Mouse (Mus musculus) heart, embryonic 15.5 days (tissue): Measurements from ENCODE around the gene Zfp874b. TPM values are rescaled to one million over a fixed set of nuclear protein-coding genes. Genes with fewer than 3 reads are reported as not detected.
"Not testable (repeated sequence)": the region's sequence is repeated elsewhere in the genome, so short reads cannot be mapped to it uniquely, and the experiment has no call there.

Experiments
- ATAC-seq: fragments of 200-750 bp; cut with Nextera tagmentation; replicated peaks from 2 replicates; pipeline ENCODE4 v1.8.0; 2017; ENCODE audit warnings: low read depth, moderate TSS enrichment; ENCODE audit not compliant: insufficient number of reproducible peaks, insufficient read depth, low FRiP score
- H3K27ac ChIP-seq: fragments of 300-500 bp; sonication (generic); 2 replicates; pipeline ENCODE4 v1.5.1; 2015; ENCODE audit warnings: mild to moderate bottlenecking, inconsistent platforms
- H3K27me3 ChIP-seq: fragments of 300-500 bp; sonication (generic); 2 replicates; pipeline ENCODE4 v1.6.1; 2015; ENCODE audit warnings: inconsistent platforms
- H3K36me3 ChIP-seq: fragments of 300-500 bp; sonication (generic); 2 replicates; pipeline ENCODE4 v1.6.1; 2015; ENCODE audit warnings: mild to moderate bottlenecking, inconsistent platforms
- H3K4me1 ChIP-seq: fragments of 300-500 bp; sonication (generic); replicated peaks from 2 replicates; pipeline ENCODE4 v1.6.1; 2015; ENCODE audit warnings: inconsistent platforms
- H3K4me2 ChIP-seq: fragments of 300-500 bp; sonication (generic); 2 replicates; pipeline ENCODE4 v1.6.1; 2015; ENCODE audit warnings: inconsistent platforms, mild to moderate bottlenecking, moderate library complexity
- H3K4me3 ChIP-seq: fragments of 300-500 bp; sonication (generic); 2 replicates; pipeline ENCODE4 v1.5.1; 2015; ENCODE audit warnings: mild to moderate bottlenecking, inconsistent platforms
- H3K9ac ChIP-seq: fragments of 300-500 bp; sonication (generic); 2 replicates; pipeline ENCODE4 v1.6.1; 2015; ENCODE audit warnings: mild to moderate bottlenecking, inconsistent platforms
- H3K9me3 ChIP-seq: fragments of 300-500 bp; sonication (generic); replicated peaks from 2 replicates; pipeline ENCODE4 v1.6.1; 2016; ENCODE audit warnings: inconsistent platforms
- WGBS: fragments of 180-500 bp; shearing (Covaris S2); methylation state at CpG from one replicate; pipeline ENCODE4 v1.1.7; 2015; ENCODE audit warnings: mixed read lengths; 5-methylcytosine and 5-hydroxymethylcytosine counted together
- polyA plus RNA-seq: library from polyadenylated mRNA; unstranded; fragments of >200 nt; fragmentation: Nextera tagmentation; extraction: Ambion mirVana; gene quantifications from 2 replicates; pipeline ENCODE4 v1.2.1, GENCODE M21; 2015

Zfp874b gene
- 1.8 and 3.0 TPM in 2 replicates for polyA plus RNA-seq

DNA sequence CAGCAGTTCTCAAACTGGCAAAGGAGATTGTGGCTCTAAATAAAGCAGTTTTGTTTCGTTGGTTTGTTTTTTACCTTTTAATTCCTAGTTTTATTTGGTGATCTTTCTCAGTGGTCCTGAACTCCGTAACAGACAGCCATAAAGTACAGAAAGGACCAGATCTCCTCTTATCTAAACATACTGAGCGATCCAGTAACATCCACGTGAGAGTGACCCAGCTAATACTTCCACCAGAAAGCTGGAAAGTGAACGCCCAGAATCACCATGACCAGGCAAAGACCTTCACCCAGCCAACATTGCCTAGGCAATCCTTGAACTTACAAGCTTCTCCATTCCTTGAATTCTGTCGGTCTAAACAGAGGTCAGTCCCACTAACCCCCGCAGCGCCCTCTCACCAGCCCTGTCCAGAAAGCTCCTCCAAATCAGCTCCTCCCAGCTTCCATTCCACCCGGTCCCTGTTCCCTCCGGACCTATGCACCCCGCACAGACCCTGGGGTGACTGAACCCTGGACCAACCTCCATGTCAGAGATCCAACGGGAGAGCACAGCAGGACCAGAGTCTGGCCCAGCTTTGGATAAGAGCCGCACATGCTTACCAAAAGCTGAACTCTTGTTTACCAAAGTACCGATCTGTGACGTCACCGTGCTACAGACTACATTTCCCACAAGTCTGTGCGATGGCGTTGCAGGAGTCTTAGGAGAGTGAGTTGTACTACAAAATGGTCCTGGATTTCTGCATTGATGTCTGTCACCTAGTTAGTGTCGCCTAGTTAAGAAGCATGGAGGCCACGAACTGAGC is at the start of gene Zfp874b:
Zfp874b (minus strand) TSS at position 634 of the 799 bp plus-strand sequence.
- H3K4me3 ChIP-seq: peak within 1 kb of the TSS; percentile 75
- 3% methylated on average over 20 of the region's 20 CpGs for WGBS
- peak within 1 kb of the TSS; percentile 71 for H3K27ac ChIP-seq

DNA sequence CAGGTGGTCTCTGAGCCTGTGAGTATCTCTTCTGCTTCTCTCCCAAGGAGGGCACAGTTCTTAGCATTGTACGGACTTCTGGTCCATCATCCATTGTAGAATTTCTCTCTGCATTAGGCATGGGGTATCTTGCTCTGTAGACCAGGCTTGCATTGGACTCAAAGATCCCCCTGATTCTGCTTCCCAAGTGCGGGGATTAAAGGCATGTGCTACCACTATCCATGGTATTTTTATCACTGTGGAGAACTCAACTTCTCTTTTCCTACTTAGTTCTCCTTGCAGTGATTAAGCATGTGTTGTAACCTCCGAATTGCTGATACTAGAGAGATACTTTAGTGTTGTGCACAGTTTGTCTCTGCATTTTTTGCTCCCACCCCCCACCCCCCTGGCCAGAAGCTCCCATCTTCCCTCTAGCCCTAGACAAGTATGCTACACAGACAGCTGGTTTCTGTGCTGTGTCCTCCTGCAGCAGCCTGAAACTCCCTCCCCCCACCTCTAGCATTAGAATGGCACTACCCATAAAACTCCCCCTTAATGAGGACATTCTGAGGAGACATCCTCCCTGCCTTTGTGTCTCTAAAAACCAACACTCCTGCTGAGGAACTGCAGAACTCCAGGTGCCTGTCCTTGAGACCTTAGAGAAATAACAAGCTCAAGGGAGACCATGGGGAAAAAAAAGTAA is 43.1 kb upstream of the Zfp874b start:
- H3K36me3 ChIP-seq: no peaks in the 10 kb centered on the region
- no peak overlapping the region for H3K9ac ChIP-seq
- no peaks in the 10 kb centered on the region for H3K27me3 ChIP-seq
- H3K27ac ChIP-seq: no peak overlapping the region
- 70% methylated on average over 3 of the region's 3 CpGs for WGBS
- H3K4me3 ChIP-seq: no peak overlapping the region
- no peak for ATAC-seq
- no peak overlapping the region for H3K4me2 ChIP-seq
- no peaks in the 10 kb centered on the region for H3K9me3 ChIP-seq
- H3K4me1 ChIP-seq: peaks cover 15% of the 10 kb centered on the region

More for the DNA sequence above, at the start of gene Zfp874b:
- Histone ChIP-seq H3K9me3 (no peaks in the 10 kb centered on the region), H3K9ac (peak within 1 kb of the TSS; percentile 65), H3K4me2 (peak within 1 kb of the TSS; percentile 67), H3K4me1 (peaks cover 8% of the 10 kb centered on the region; the same call in 1 of the 2 replicates), H3K36me3 (0 out of 2 replicates have a peak, but pooled peaks cover 2% of the 10 kb centered on the region), H3K27me3 (no peaks in the 10 kb centered on the region)
- peak; percentile 90 for ATAC-seq

DNA sequence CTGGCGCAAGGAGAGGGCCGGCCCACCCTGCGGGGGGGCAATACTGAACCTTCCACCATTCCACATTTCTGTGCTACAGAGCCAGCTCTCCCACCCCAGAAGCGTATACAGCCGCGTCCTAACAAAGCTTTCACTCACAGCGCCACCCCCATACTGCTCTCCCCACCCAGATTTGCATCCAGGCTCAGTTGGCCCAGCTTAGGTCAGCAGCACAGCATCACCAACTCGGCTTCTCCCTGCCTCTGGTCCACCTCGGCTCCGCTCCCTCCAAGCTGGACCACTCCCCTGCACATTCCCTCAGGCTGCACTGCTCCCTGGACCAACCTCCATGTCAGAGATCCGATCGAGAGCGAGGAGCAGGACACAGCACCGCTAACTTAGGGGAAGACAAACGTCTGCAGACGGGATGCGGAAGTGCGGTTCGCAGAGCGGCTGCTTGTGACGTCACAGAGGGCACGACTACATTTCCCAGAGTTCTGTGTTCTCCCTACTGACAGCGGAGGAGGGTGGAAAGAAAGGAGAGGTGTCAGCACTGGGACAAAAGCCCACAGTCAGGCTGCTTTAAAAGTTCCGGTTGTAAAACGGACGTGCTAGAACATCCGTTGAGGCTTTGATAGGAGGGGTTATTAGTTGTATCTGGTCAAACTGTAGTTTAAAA is 41.8 kb upstream of the Zfp874b start, which contains the start of the genes Gm26965 and Zfp87:
Gm26965 (minus strand) TSS at position 399 of the 658 bp plus-strand sequence.
Zfp87 (minus strand) TSS at position 425 of the 658 bp plus-strand sequence.
- WGBS: under 1% methylated on average over 27 of the region's 27 CpGs
- H3K4me2 ChIP-seq: peak within 1 kb of the TSS; percentile 84
- H3K9ac ChIP-seq: peak within 1 kb of the TSS; percentile 76
- peak within 1 kb of the TSS; percentile 73 for H3K27ac ChIP-seq
- peak within 1 kb of the TSS; percentile 87 for H3K4me3 ChIP-seq
- H3K27me3 ChIP-seq: no peaks in the 10 kb centered on the region
- no peaks in the 10 kb centered on the region for H3K9me3 ChIP-seq
- ATAC-seq: peak; percentile 97
- H3K4me1 ChIP-seq: peaks cover 15% of the 10 kb centered on the region
- H3K36me3 ChIP-seq: no peaks in the 10 kb centered on the region; the same call in 1 of the 2 replicates

DNA sequence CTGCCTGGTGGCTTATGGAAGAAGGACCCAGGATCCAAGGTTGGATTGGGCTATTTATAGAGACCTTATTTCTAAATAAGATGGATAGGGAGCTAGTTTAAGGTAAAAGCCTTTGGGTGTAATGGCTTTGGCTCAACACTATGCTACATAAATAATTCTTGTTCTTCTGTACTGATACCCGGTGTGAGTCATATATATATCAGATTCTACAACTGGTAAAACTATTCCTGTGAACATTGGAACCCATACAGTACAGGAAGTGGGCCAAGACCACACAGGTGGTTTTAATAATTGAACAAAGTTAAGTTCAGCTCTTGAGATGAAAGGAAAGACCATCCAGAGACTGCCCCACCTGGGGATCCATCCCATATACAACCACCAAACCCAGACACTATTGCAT is 16.9 kb upstream of the Zfp874b start:
- H3K27me3 ChIP-seq: no peaks in the 10 kb centered on the region

DNA sequence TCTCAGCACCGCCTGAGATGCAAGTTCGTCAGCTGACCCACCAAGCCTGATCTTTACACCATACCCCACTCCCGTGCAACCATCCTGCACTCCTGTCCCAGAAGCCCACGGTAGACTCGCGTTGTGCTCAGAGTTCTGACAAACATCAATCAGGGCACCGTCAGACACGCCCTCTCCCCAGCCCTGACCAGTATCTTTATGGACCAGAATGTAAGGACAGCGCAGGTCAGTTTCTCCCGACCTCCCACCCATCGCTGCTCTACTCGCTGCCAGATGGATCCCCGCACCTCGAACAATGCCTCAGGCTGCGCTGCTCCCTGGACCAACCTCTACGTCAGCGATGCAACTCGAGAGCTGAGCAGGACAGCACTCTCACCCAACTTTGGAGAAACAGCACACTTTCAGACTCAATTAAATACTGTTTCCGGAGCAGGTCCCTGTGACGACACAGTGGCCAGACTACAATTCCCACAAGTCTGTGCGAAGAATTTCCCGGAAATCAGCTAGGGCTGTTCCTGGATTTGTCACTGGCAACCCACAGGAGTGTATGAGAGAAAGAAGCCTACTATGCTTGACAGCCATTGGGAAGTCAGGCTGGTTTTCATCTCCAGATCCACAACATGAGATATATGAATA is 16.1 kb upstream of the Zfp874b start, which contains the start of gene Zfp58:
Zfp58 (minus strand) TSS at position 472 of the 636 bp plus-strand sequence.
- Histone ChIP-seq H3K36me3 (peaks cover 7% of the 10 kb centered on the region), H3K4me1 (peaks cover 8% of the 10 kb centered on the region), H3K27ac (peak within 1 kb of the TSS; percentile 35), H3K4me3 (peak within 1 kb of the TSS; percentile 75), H3K9ac (peak within 1 kb of the TSS; percentile 63), H3K9me3 (no peaks in the 10 kb centered on the region), H3K4me2 (peak within 1 kb of the TSS; percentile 71), H3K27me3 (no peaks in the 10 kb centered on the region)
- peak; percentile 91 for ATAC-seq
- WGBS: under 1% methylated on average over 22 of the region's 22 CpGs

More for the DNA sequence above, 16.9 kb upstream of the Zfp874b start:
- H3K36me3 ChIP-seq: peaks cover 2% of the 10 kb centered on the region; the same call in 1 of the 2 replicates
- peak overlapping the region; percentile 75; the same call in 1 of the 2 replicates for H3K4me3 ChIP-seq
- no peaks in the 10 kb centered on the region for H3K9me3 ChIP-seq
- H3K27ac ChIP-seq: no peak overlapping the region
- peaks cover 8% of the 10 kb centered on the region for H3K4me1 ChIP-seq
- no peak for ATAC-seq
- 75% methylated on average over 1 of the region's 1 CpGs for WGBS
- no peak overlapping the region for H3K9ac ChIP-seq
- peak overlapping the region; percentile 71; the same call in 1 of the 2 replicates for H3K4me2 ChIP-seq

DNA sequence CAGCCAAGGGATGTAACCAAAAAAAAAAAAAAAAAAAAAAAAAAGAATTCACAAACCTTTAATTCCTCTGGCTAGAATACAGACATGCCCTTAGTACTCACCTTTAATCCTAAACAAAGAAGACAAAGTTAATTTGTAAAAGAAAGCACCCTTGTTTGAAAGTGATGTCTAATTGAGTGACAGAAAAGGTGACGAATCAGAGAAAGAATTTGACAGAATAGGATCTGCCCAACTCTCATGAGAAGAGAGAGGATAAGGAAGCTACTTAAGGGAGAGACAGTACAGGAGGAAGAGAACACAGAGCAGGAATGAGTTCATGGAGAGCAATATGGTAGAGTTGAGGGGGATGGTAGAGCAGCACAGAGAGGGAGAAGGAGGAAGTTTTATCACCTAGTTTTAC is 11.6 kb upstream of the Zfp874b start:
- H3K9me3 ChIP-seq: peaks cover 9% of the 10 kb centered on the region
- H3K36me3 ChIP-seq: peaks cover 51% of the 10 kb centered on the region
- H3K27me3 ChIP-seq: no peaks in the 10 kb centered on the region
- no peak overlapping the region for H3K9ac ChIP-seq
- H3K27ac ChIP-seq: no peak overlapping the region
- peaks cover 8% of the 10 kb centered on the region for H3K4me1 ChIP-seq
- no peak for ATAC-seq
- no peak overlapping the region for H3K4me3 ChIP-seq
- no peak overlapping the region for H3K4me2 ChIP-seq
- 89% methylated on average over 1 of the region's 1 CpGs for WGBS

DNA sequence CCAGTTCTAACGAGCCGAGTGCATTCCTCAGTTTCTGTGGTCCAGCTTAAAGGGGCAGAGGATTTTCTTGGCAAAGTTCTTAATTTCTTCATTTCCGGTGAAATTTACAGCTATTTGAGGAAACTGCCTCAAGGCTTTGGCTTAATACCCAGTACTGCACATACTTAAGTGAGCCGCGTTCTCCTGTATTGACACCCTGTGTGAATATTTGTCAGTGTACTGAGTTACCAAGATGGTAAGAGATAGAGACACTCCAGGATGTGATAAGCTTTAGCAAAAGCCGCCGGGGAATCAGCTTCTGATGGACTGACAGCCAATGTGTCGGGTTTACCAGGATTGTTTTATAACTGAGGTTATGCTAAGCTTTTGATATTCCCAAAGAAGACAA is 360 bp upstream of the Zfp874b start:
- Histone ChIP-seq H3K9ac (peak overlapping the region; percentile 65), H3K4me1 (peaks cover 8% of the 10 kb centered on the region; the same call in 1 of the 2 replicates), H3K4me2 (peak overlapping the region; percentile 67), H3K36me3 (peaks cover 6% of the 10 kb centered on the region; the same call in 1 of the 2 replicates), H3K27ac (peak overlapping the region; percentile 71; the same call in 1 of the 2 replicates), H3K9me3 (no peaks in the 10 kb centered on the region), H3K27me3 (no peaks in the 10 kb centered on the region), H3K4me3 (peak overlapping the region; percentile 75)
- ATAC-seq: peak; percentile 24; the same call in 1 of the 2 replicates
- WGBS: 22% methylated on average over 8 of the region's 8 CpGs

DNA sequence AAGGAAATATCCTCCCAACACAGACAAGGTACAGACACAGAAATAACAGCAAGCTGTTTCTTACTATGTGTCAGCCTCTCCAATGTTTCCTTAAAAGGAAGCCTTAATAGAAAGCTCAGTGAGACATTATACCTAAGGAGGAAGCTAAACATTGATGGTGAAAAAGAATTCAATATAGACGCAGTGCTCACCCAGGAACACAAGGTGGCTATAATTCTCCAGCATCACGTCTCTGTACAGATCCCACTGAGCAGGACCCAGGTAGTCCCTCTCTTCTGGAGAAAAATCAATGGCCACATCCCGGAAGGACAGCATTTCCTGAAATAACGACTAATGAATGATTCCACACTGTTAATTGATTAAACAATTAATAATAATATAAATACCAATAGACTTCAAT is 2.5 kb downstream of the Zfp874b start:
- no peaks in the 10 kb centered on the region for H3K27me3 ChIP-seq
- no peak overlapping the region for H3K27ac ChIP-seq
- H3K9ac ChIP-seq: no peak overlapping the region
- H3K4me1 ChIP-seq: peaks cover 8% of the 10 kb centered on the region; the same call in 1 of the 2 replicates
- H3K9me3 ChIP-seq: no peaks in the 10 kb centered on the region
- no peak overlapping the region for H3K4me2 ChIP-seq
- ATAC-seq: no peak
- WGBS: 57% methylated on average over 4 of the region's 4 CpGs
- peaks cover 3% of the 10 kb centered on the region; the same call in 1 of the 2 replicates for H3K36me3 ChIP-seq
- no peak overlapping the region for H3K4me3 ChIP-seq

DNA sequence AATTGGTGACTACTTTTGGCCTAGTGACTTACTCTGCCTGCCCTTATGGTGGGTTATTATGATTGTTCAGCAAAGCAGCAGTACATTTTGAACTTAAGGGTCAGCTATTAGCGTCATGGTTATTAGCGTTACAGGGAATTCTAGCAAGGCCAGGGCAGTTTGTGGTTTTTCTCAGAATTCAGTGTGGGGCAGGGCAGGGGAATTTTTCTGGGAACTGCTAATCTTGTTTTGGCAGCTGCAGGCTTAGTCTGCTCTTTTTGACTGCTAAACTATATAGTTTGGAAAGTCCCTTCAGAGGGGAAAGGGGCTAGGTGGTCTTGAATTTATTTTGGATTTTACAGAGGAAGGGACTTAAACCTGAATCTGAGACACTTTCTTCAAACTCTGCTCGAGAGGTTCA is 14.8 kb downstream of the Zfp874b start:
- no peak overlapping the region for H3K4me3 ChIP-seq
- WGBS: 89% methylated on average over 3 of the region's 3 CpGs
- H3K36me3 ChIP-seq: peaks cover 32% of the 10 kb centered on the region
- ATAC-seq: no peak
- no peak overlapping the region for H3K9ac ChIP-seq
- H3K4me2 ChIP-seq: no peak overlapping the region
- no peak overlapping the region for H3K27ac ChIP-seq
- H3K4me1 ChIP-seq: no peaks in the 10 kb centered on the region
- no peaks in the 10 kb centered on the region for H3K27me3 ChIP-seq
- no peaks in the 10 kb centered on the region for H3K9me3 ChIP-seq

DNA sequence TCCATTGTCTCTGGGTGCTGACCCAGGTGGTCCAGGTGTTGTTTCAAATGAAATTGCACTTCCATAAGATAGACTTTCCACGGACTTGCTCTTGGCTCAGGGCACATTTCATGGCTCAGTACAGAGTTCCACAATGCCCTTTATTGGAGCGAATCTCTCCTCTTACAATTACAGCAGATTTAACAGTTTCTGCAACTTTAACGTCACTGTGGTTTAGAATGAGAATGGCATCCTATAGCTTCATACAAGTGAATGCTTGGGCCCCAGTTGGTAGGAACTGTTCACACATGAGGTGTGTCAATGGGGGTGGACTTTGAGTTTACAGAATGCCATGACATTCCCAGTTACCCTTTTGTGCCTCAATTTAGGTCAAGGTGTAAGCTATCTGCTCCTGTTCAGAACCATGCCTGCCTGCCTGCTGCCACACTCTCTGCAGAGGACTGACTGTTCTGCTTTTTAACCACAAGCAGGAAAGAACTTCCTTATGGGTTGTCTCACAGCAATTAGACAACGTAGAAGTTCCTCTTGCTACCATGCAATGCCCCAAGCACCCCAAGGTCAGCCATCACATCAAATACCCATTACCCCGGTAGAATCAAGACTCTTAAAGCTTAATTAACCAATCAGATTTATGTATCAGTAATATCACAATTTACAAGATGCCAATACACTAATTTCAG is 20.4 kb downstream of the Zfp874b start:
- not testable (repeated sequence) for ATAC-seq, H3K4me3 ChIP-seq, H3K27me3 ChIP-seq, H3K27ac ChIP-seq, H3K9me3 ChIP-seq, H3K4me2 ChIP-seq, H3K9ac ChIP-seq, H3K36me3 ChIP-seq, H3K4me1 ChIP-seq
- 85% methylated on average over 3 of the region's 5 CpGs for WGBS
